Mouse (Mus musculus): ENCODE data around the gene Spns2.

GRCm38 (mm10) chr11:72457995-72458496 is 31.7 kb downstream of the Spns2 start:
- TF ChIP-seq CTCF (IDR thresholded peaks at IDR 0.05; ENCODE audit: low read depth) (no peak), EP300 (IDR thresholded peaks at IDR 0.05; ENCODE audit: low read depth) (no peak)

Measured in liver, embryonic 14.5 days (tissue).